Mouse (Mus musculus) urinary bladder, postnatal 4 days (tissue): ENCODE measurements around the gene Rae1.

Experiments used
- DNase-seq, 2 experiments: peaks; one replicate each; pipeline ENCODE4 v3.0.0; 2021 to 2022; ENCODE audit warnings: low spot score in 2 of 2

Gene Rae1

DNA sequence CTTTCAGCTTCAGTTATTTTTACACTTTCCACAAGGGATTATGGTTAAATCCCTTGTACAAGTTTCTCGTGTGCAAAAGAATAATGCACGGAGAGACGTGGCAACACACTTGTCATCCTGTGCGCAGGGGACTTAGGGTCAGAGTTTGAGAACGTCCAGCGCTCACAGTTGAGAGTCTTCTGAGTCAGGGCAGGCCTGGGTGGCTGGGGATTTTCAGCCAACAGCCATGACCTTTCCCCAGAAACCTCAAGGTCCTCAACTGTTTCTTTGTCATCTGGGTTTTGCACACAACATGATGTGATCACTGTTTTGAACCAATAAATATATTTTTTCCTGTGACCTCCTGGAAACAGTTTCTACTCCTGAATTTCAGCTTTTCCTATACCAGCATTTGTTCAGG, 9.8 kb upstream of the Rae1 start:
- no peak for DNase-seq

DNA sequence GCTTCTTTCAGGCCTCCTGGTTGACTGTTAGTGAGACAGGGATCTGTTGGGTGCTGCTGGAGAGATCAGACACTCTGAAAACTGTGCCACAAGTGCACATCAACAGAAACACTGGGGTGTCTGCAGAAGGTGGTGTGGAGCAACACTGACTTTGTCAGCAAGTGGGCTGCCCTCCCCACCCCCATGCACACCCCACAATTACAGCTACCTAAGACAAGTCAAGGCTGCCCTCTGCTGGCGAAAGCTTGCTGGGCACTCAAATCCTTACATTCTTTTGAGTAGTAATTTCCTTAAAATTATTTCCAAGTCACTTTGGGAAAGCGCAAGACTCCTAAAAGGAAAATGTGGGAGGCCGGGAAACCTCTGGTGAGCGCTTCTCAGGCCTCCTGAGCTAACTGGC, 3.7 kb upstream of the Rae1 start:
- DNase-seq = peak; percentile 59 to 77

DNA sequence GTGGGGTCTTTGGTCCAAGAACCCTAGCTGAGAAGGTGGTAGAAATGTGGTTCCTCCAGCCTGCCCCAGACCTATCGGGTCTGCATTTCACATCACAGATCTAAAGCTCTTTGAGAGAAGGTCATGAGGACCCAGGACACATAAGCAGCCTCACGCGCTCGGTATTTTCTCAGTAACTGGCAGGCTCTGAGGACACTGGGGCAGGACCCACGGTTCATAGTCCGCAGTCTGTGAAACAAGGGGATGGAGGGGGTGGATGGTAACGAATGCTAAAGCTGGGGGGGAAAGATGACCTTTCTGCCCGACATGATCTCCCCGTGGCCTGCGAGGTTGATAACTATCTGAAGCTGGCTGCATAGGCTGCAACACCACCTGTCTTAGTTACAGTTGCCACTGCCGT, 2.2 kb upstream of the Rae1 start:
- no peak for DNase-seq

DNA sequence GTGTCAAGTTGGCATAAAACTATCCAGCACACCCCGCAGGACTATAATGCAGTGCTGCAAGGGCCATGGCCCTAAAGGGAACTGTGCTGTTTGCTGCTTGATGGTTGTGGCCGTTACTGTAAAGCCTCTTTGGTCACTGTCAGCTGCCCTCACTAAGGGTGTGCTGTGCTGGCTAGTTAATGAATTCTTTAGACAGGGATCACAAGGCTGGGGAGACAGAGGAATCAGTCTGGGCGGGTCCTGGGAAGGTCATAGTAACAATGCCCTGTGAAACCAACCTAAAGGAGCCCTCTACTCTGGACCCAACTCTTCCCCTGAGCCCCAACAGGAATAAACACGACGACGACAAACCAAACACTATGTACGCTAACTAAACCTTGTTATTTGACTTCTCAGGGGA, 1.4 kb upstream of the Rae1 start:
- DNase-seq = no peak

DNA sequence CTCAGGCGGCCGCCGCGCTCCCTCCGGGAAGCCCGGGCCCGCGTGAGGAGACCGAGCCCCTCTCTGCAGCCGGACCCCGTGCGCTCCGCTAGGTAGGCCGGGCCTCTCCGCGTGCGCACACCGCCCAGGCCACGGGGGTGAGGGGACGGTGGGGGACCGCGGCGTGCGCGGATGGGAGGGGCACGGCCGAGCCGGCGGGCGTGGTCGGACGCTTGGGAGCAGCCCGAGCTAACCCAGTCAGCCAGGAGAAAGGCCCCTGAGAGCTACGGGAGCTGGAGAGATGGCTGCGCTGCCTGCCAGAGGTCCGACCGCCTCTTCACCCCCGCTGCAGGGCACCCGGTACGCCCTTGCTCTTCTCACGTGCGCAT, 352 bp downstream of the Rae1 start:
- peak; percentile 73 for DNase-seq

DNA sequence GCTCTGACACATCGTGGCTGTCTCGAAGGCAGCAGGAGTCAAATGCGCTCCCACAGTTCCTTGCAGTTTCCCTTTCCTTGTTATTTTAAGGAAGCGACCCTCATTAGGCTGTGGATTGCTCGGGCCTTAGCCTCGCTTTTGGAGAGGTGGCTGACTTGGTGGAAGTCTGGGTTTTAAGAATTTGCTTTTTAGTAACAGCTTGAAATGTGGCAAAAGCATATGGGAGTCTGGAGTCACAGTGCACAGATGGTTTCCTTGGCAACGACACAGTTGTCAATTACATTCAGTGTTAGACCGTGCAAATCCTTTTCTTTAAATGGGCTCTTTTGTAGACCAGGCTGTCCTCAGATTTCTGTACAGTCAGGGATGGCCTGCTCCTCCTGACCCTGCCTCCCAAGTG, 1.0 kb downstream of the Rae1 start:
- DNase-seq = no peak

DNA sequence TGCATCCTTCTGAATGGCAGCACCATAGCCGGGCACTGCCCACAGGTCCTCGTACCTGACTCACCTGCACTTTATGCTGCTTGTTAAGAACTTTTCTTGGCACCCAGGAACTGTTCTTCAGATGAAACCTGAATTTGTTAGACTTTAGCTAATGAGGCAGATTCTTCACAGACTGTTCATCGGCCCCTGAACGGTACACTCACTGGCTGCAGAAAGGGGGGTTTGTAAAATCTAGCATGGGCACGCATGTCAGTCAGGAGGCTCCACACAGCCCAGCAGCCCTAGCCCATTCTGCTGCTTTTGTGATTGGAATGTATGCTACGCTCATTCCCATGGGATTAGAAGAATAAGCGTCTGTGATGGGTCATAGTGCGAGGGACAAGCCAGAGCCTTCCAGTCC, 3.8 kb downstream of the Rae1 start:
- no peak for DNase-seq

DNA sequence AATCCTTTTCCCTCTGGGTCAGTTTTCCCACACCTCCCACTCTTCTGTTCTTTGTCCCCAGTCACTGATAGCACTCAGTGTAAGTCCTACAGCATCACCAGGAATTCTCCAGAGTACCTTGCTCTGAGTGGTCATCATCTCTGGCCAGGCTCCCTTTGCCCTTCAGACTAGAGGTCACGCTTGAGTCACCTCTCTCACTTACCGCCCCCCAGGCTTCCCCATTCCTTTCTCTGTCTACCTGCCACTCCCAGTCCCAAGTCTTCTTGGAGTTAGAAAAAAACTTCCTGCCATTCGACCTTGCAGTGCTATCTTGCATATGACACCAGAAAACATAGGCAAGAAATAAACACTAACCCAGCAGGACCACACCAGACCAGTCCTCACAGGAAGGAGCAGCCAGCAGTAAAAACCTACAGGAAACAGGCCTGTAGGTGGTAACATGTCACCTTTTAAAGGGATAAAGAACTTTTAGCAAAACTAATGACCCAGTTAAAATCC, 10.4 kb downstream of the Rae1 start:
- DNase-seq = no peak

DNA sequence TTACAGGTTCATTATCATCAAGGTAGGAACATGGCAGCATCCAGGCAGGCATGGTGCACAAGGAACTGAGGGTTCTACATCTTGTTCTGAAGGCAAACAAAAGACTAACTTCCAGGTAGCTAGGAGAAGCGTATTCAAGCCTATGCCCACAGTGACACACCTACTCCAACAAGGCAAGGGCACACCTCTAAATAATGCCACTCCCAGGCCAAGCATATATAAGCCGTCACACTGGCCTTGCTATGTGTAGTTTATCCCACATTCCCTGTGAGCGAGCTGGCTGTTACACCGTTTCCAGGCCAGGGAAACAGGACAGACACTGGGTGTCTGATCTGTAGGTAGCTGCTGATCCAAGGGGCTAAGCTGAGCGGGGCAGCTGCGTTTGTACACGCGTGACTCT, 11.5 kb downstream of the Rae1 start:
- no peak for DNase-seq

DNA sequence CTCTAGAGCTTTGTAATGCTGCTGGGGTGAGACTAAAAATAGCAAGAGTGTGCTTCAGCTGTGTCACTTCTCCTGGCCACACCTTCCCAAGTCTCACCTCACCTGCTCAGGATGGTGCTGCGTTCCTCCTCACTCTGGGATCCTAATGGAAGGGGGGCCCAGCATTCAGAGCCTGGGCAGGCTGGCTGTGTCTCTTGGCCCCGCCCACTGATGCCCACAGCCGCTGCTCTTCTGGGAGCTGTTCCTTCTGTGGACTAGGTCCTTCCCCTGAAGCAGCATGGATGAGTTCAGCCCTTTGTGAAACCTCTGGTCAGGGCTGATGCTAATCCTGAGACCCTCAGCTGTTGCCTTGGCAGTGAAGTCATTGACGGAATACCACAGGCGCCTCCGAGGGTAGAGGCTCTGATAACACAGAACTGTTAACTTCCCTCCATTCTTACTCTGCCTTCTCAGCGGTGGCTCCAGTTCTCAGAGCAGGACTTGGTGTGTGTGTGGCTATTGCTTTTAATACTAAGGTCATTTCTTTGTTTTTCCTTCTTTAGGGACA, 14.9 kb downstream of the Rae1 start:
- no peak for DNase-seq

DNA sequence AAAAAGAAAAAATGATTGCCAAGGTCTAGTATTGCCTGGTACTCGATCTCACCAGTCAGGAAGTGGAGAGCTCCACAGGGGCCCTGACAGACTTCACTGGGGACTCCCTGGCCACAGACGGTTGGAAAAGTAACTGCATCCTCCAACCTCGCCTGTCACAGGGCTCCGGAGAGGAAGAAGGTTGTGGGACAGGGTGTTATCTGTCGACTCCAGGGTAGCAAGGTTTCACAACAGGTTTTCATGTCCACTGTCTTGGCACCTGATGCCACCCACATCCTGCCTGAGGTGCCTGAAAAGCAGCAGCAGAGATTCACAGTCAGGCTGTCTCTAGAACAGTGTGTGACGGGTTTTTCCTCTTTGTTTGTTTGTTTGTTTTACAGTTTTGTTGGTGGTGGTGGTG, 18.0 kb downstream of the Rae1 start:
- DNase-seq = no peak

DNA sequence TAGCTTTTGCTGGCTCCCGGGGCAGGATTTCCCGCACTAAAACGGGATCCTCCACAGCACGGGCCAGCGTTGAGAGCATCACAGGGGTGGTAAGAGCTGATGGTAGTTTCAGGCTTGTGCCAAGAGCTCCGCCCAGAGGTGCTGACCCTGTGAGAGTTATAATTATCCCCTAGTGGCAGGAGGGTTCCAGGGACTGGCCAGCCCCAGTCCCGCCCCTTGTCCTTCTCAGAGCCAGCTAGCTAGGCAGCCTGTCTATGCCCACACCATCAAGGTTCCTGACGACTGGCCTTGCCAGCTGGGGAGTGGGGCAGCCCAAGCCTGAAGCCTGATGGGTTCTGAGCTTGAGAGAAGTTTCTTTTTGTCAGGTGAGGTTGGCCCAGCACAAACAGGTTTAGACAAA, 18.7 kb downstream of the Rae1 start:
- no peak for DNase-seq

DNA sequence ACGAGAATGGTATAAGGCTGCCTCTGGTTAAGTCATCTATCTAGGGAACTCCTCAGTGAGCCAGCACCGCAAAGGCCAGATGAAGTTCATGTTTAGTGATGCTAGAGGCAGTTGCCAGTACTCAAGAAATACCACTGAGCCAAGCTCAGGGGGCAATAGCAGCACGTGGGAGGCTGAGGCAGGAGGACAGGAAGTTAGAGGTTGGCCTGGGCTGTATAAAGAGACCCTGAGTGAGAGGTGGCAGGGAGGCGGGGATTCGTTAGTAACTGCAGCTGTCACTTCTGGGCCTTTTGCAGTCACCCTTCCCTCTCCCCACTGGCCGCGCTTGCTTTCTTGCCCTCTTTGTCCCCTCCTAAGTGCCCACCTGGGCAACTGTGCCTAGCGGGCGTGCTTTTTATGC, 19.4 kb downstream of the Rae1 start:
- no peak for DNase-seq

DNA sequence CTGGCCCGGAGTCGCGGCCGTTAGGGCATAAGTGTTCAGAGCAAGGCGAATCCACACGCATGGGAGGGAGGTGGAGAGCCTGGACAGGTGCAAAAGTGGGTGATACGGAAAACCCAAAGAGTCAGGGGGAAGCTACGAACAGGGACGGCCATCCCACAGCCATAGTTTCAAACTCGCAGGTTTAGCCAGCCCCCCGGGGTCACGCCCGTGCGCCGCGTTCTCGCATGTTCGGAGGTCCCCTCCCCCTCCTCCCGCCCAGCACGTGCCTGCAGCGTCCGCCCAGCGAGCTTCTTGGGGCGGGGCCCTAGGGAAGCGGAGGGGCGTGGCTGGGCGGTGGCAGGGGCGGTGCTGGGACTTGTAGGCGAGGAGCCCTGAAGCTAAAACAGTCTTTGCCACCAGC, 19.9 kb downstream of the Rae1 start:
- DNase-seq = peak; percentile 82 to 93

DNA sequence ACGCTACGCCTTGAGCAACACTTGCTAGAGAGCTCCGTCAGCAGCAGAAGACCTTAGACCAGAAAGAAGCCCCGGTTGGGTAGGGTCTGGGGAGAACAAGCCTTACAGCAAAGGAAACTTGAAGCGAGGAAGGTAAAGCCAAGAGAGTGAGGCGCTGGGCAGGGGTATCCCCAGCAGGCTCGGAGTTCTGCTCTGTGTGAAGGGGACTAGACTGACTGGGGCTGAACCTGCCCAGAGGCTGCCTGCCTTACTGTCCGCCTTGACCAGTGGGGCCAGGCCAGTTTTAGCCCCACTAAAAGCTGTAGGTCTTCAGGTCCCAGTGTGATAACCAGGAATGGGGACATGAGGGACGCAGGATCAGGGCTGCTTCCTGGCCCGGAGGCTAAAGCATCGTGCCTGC, 20.5 kb downstream of the Rae1 start, which contains the start of gene Rbm38:
Gene Rbm38 (plus strand): TSS at position 69 of the 400 bp plus-strand sequence.
- DNase-seq = no peak

DNA sequence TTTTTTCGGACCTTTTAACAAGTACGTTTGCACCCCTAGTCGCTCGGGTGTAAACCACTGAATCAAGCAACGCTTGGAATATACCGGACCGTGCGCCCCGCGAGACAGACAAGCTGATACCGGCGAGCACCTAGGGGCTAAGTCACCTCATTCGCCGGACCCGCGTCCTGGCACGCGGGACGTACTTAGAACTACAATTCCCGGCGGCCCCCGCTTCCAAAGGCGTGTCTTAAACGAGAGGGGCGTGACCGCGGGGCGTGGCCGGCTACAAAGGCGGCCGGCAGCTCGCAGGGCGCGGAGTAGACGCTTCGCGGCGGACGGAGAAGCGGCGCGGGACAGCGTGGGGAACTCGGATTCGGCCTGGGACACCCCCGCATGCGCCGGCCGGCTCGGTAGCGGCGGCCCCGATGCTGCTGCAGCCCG, 21.7 kb downstream of the Rae1 start:
- peak; percentile 86 to 93 for DNase-seq

DNA sequence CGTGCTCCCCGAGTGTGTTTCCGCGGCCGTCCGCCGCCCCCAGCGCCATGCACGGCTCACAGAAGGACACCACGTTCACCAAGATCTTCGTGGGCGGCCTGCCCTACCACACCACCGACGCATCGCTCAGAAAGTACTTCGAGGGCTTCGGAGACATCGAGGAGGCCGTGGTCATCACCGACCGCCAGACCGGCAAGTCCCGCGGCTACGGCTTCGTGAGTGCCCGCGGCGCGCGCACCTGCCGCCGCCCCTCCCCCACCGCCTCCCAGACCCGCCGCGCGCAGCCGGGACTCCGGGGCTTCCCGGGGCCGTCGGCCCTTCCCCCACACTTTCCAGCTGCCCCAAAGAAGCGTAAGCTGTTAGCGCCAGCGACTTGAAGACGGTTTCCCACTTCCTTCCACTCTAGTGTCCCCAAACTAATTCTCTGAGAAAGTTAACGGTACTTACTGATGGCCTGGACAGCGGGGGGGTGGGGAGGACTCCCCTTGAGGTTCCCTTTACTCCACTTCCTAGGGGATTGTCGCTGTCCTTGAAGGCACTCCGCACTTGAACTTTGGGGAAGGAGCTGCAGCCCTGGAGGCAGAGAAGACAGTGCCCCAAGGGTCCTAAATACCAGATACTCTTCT, 22.3 kb downstream of the Rae1 start:
- no peak for DNase-seq

DNA sequence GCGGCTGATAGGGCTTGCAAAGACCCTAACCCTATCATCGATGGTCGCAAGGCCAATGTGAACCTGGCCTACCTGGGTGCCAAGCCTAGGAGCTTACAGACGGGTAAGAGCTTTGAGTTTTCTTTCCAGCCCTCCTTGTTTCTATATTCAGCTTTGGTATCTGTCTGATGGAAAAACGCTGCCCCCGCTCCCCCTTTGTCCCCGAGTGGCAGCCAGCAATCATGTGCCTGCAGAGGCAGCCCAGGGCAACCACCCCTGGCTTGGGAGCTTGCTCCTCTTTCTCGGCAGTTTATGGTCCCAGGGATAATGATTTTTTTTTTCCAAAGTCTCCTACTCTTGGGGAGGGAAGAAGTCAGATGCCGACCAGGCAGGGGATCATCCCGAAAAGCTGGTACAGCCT, 22.9 kb downstream of the Rae1 start:
- DNase-seq = no peak

DNA sequence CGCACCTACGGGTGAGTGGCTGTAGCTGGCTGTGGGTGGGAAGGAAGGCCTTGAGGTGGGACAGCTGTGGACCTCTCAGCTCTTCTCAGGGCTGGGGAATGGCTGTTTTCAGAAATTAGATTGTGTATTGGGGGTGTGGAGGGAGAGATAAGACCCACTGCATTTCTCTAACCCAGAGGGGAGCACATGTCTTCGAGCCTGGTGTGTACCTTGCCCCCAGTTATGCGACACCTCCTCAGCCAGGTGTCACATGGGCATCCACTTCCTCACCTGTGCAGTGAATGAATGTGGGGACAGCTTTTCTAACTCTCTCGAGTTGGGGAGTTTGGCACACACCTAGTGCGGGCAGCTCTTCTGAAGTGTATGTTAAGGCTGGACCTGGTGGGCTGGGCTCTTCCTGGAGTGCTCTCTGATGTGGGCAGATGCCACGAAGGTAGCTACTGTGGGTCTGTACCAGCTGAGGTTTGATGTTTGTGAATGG, 23.5 kb downstream of the Rae1 start:
- no peak for DNase-seq

DNA sequence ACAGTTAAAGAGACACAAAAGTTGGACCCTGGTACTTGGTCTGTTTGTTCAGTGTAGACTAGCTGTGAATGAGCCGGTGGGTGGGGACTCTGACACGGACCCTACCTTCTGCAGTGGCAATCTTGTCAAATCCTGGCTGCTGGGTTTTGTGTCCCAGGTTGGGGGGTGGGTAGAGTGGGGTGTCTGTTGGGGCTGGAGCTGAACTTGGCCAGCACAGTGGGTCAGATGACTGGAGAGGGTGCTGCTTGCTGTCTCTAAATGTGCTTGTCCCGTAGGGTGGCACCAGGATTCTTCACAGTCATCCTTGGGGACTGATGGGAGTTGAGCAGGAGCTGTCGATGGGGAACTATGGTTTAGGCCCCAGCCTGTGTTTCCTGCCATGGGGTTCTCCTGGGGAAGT, 24.0 kb downstream of the Rae1 start:
- DNase-seq = no peak

DNA sequence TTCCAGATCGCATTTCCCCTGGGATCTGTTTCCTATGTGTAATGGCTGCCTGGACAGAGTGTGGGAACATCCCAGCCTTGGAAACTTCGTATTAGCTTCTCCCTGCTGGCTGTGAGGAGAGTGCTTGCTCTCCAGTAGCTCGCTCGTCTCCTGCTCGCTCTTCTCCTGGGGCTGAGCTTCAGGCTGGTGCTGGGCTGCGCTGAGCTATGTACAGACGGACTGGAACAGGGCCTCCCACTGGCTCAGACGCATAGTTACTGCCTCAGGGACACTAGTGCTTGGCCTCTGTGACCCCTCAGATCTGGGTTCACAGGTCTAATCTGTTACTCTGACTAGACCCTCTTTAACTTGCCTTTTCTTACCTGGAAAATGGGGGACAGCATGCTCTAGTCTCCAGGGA, 24.5 kb downstream of the Rae1 start:
- no peak for DNase-seq

DNA sequence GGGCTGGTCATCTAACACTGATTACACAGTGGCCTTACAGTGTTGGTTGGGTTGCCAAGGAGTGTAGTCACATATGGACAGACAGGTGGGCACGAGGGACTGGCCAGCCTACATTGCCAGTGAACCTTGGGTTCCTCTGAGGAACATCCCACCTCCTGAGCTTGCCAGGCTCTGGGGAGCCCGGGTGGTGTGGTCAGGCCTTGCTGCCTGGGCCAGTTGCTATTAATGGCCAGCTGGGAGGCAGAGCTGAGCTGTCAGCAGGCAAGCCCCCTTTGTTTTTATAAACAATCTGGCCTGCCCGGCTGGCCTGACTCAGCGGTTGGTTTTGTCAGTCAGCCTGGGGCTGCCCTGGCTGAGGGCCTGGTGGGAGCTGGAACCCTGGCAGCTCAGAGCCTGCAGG, 25.0 kb downstream of the Rae1 start:
- no peak for DNase-seq

DNA sequence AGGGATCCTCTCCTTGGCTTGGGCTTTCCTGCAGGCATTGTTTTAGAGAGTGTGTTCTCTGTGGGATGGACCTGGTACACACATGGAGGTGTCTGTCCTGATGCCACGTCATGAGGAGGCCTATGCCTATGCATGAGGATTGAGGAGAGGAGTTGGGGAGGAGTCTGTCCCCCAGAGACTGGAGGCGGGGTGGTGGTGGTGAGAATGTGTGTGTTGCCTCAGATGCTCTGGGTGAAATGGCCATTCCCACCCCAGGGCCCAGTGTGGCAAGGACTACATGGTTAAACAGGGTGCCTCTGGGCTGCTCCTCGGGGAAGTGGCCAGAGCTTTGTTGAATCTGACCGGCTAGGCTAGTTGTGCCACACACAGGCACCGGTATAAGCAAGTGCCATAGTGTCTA, 26.4 kb downstream of the Rae1 start:
- no peak for DNase-seq

DNA sequence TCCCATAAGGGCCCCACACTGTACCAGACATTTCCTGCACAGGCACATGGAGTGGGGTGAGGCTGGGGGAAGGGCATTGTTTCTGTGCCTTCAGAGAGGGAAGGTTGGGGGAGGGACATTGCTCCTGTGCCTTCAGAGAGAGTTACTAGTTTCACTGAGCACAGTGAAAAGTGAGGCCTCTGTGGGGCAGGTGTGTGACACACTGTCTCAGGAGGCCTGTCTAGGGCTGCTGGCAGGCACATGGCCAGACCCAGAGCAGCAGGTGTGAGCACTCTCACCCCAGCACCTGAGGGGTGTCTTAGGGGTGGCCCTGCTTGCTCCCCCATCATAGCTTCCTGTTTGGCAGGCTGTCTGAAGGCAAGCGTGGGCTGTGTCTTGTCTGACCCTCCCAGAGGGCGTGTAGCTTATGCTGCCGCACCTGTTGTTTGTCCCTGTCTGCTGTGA, 26.8 kb downstream of the Rae1 start:
- DNase-seq = no peak
